Mouse (Mus musculus): ENCODE data around the gene 2610528A11Rik.
"Not testable (repeated sequence)": the region's sequence is repeated elsewhere in the genome, so short reads cannot be mapped to it uniquely, and the experiment has no call there.

The 2610528A11Rik gene

DNA sequence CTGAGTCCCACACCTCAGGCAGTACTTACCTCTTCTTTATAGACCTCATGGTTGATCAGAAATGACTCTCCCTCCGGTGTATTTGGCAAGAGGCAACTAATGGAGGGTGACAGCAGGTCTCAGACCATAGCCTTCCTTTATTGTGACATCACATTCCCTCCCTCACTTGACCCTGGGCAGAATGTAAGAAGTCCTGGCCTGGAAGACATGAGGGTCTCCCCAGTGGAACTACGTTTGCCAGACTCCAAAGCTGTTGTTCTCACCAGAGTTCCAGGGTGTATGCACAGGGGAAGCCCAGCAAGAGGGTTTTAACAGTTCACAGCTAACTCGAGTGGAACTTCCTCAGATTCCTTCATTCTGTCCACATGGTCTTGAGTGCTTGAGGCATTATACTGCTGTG, at the start of gene 2610528A11Rik:
Gene 2610528A11Rik, minus strand, starts transcription at position 101 of the 400 bp plus-strand sequence.
- DNase-seq (ENCODE audit: low read depth, low spot score): no peak

DNA sequence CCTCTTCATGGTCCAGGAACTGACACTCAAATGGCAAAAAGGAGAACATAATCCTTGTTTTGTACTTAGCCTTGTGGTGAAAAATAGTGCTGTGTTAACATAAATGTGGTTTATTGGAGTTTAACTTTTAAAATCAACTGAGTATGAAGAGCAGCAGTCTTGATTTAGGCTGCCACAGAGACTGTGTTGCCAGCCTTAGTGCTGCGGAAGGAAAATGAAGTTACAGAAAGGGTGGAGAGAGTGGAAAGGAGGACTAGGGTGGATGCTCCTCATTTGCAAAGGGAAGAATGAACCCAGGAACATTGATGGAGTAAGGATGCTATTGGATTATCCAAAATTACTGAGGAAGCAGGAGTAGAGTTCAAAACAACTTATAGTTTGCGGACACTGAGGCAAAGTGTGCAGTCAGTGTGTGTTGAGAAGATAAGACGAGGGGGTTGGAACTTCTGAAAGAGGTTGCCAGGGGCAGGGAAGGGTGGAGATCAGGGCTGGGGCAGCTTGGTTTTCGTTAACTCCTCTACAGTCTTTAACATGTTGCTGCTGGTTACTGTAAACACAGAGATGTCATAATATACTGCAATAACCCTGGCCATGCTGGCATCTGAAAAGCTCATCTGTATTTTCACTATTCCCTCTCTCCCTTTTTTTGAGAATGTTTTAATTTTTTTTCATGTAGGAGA, 49.6 kb upstream of the 2610528A11Rik start:
- DNase-seq (ENCODE audit: low read depth, low spot score): no peak

DNA sequence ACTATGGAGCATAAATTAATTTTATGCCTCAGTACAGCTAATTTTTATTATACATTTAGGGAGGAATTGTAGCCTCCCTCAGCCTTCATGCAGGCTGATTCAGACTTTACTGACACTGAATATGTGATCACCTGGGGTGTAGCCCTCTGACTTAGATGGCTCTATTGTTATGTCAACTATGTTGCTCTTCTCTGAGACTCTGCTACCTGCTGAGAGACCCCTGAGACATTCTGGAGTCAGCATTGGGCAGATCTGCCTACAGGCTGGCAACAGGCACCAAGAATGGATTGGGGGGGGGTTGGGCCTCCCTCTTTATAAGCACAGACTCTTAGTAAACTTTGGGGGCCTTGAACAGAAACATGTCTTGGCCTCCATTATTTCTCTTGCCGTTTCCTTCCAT, 40.6 kb upstream of the 2610528A11Rik start:
- DNase-seq (ENCODE audit: low read depth, low spot score): no peak

GRCm38 (mm10) chr14:37139051-37139710, 25.4 kb upstream of the 2610528A11Rik start:
- peak; percentile 71 for DNase-seq (ENCODE audit: low read depth, low spot score)

DNA sequence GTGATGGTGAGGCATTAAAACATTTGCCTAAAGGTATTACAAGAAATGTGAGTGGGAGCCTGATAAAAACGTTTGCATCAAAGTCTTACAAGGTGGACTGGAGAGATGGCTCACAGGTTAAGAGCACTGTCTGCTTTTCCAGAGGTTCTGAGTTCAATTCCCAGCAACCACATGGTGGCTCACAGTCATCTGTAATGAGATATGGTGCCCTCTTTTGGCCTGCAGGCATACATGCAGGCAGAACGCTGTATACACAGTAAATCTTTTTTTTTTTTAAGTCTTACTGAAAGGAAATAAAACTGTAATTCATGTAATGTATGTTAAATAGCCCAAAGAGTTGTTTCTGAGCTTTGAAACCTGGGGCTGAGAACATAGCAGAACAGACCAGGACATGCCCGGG, 23.8 kb upstream of the 2610528A11Rik start:
- DNase-seq (ENCODE audit: low read depth, low spot score): not testable (repeated sequence)

GRCm38 (mm10) chr14:37136110-37136509, 22.3 kb upstream of the 2610528A11Rik start:
- DNase-seq (ENCODE audit: low read depth, low spot score): peak; percentile 74

DNA sequence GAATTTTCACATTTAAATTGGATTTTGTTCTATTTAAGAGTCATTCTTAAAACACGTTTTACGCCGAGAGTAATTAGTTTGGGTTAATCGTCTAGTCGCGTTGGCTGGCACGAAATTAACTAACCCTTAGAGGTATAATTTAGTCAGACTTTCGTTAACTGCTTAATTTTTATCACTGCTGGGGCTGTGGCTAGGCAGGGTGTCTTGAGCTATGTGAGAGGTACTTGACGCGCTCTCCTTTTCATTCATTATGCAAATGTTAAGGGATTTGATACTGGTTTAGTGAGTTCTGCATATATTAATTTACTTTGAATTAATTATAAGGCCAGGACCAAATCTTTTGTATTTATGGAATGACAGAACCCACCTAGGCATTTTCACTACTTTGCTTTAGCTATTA, 21.8 kb upstream of the 2610528A11Rik start:
- peak; percentile 76 for DNase-seq (ENCODE audit: low read depth, low spot score)

- peak; percentile 99 for DNase-seq (ENCODE audit: low read depth, low spot score)
These were observed 21.3 kb upstream of the 2610528A11Rik start, which contains the start of gene Ghitm for GRCm38 (mm10) chr14:37135127-37135593. Gene Ghitm (minus strand): TSS chr14:37135272.

DNA sequence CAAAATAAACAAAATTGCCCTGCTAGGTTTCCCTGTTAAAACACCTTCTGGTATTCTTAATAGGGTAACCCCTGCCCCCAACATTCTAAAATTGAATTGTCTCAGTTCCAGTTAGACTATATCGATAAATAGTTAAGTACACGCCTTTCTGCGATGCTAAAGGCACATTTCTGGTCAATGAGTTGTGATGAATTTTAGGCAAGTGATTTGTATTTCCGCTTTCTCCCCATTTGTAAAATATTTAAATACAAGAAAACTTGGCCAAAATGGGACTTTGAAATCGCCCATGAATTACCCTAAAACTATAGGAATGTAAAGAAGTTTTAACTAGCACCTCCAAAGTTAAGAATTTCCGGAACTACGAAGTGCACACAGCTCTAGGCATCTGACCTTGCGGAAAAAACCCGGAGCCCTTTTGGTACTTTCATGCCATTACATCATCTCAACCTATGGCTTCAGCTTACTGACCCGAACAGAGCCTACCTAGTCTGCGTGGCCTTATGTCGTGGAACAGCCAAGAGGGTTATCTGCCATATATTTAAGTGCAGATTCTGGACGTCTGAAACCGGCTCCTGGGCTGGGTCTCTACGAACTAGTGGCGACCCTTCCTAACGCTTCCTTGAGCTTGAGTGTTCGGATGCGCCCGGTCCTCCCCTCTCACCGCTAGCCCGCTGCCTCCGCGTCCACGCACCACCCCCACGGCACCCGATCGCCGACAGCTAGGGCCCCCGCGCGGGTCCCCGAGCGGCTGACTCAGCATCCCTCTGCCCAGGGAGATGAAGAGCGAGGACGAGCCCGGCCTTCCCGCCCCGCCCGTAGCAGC, 20.7 kb upstream of the 2610528A11Rik start:
- peak; percentile 73 for DNase-seq (ENCODE audit: low read depth, low spot score)

GRCm38 (mm10) chr14:37127652-37128051, 13.8 kb upstream of the 2610528A11Rik start:
- peak; percentile 50 for DNase-seq (ENCODE audit: low read depth, low spot score)

DNA sequence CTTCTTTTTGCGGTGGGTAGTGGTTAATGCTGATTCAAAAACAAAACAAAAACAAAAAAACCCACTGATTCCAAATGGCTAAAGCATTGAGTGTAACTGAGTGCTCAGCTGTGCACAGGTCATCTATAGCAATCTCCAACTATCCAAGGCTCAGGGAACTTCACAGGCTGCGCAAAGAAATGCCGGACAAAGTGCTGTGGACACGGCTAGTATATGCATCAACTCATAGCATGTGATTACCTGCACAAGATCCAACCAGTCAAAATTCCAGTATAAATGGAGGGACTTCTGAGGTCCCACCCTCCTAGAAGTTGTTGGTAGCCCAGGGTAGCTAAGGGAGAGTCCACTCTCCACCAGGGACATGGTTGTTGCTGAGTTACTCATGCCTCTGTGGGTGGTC, 5.4 kb upstream of the 2610528A11Rik start:
- no peak for DNase-seq (ENCODE audit: low read depth, low spot score)

GRCm38 (mm10) chr14:37112931-37113330, 891 bp downstream of the 2610528A11Rik start:
- no peak for DNase-seq (ENCODE audit: low read depth, low spot score)

GRCm38 (mm10) chr14:37111371-37111770, 2.5 kb downstream of the 2610528A11Rik start:
- DNase-seq (ENCODE audit: low read depth, low spot score): no peak

- DNase-seq (ENCODE audit: low read depth, low spot score): no peak
These were observed 3.4 kb downstream of the 2610528A11Rik start for GRCm38 (mm10) chr14:37110456-37110855.

DNA sequence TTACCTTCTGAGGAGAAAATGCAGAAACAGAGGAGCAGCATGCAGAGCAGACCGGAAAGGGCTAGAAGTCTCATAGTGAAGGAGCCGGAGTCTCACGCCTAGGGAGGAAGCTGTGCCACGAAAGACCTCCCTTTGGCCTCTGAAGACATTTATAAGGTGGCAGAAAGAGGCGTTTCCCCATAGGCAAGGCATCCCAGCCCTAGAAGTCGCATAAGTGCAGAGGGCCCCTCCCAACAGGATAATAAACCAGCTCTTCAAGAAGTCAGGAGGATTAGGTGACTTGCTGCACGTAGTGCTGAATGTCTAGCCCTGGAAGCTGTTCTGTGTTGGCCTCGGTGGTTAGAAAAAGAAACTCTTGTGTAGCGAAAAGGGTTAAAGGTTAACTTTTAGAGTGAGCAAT, 3.8 kb downstream of the 2610528A11Rik start:
- no peak for DNase-seq (ENCODE audit: low read depth, low spot score)

DNA sequence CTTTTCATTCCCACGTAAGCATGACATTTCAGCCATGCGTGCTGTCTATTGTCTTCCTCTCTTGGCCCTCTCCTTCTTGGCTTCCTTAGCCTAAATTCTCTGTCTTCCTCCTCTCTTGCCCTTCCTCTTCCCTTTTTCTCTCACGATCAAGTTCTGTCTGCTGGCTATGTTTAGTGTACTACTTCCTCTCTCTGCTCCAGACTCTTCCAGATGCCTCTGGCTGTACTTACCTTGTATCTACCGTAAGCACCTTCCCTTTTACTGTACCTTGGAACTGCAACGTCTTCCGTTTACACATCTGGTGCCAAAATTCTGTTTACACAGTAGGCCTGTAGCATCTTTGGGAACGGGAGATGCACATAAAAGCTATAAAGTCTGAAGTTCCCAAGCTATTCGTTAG, 4.4 kb downstream of the 2610528A11Rik start:
- DNase-seq (ENCODE audit: low read depth, low spot score): no peak

DNA sequence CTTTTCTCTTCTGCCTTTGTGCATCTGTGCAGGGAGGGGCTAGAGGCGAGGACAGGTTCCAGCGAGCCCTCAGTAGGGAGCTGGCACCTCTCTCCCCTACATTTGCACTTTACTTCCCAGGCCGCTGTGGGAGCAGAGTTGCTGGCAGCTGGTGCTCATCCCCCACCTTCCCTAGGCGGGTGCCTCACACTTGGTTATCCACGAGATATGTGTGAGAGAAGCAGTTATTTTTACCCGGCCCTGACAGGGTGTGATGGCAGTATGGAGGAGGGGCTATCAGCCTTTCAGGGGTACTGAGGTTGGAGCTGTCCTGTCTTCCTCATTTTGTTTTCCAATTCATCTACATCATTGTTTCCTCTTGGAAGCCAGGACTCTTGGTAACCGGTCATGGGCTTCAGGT, 8.0 kb downstream of the 2610528A11Rik start:
- no peak for DNase-seq (ENCODE audit: low read depth, low spot score)

GRCm38 (mm10) chr14:37104747-37105146, 9.1 kb downstream of the 2610528A11Rik start:
- DNase-seq (ENCODE audit: low read depth, low spot score): no peak

DNA sequence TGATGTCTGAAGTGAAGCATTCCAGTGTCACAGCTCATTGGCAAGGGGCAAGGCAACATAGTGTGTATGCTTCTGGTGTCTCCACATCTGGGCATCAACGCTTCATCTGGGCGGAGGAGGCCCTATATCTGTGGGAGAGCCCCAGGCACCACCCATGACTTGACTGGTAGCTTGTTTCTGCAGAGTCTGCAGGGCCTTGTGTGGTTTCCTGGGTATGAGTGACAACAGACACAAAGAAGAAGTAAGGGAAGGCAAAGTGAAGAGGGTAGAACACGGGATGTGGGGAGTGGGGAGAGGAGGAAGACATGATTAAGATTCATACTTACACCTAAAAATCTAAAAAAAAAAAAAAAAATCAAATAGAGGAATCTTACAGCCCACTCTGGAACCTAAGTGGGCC, 11.3 kb downstream of the 2610528A11Rik start:
- no peak for DNase-seq (ENCODE audit: low read depth, low spot score)

DNA sequence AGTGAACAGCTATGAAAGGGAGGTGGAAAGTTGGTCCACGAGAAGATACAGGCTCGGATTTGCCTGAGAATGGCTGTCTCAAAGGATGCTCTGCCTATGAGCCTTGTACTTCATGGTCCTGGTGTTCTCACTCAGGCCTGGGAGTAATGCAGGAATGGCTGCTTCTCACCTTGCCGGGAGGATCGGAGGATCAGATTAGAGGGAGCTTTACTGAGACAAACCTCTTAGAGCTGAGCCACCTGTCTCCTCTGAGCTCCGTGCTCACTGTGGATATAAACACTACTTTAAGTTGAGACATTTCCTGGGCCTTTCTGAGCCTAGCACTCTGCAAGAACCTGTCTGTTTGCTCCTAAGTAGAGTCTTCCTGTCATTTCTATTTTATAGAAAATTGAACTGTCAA, 12.3 kb downstream of the 2610528A11Rik start:
- no peak for DNase-seq (ENCODE audit: low read depth, low spot score)

DNA sequence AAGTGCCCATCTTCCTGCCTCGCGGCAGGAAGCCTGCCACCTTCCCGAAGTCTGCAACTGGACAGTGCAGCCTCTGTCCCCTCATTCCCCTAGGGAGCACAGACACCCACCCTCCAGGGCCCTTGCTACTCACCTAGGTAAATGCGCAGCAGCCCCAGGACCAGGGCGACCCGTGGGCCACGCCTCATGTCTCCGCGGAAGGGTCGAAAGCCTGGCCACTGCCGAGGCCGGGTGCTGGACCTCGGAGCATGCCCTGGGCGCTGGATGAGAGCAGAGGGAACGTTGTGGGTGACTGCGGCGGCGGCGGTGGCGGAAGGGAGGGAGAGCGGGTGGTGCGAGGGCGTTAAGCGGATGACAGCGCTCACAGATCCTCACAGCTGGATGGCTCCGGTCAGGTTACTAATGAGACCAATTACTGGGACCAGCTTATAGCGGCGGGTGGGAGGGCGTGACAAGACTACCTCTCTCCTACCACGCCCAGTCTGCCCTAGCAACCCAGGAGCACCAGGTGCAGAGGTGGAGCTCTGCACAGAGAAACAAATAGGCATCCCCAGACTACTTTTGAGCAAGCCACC, 15.8 kb downstream of the 2610528A11Rik start, which contains the start of gene Cdhr1:
Gene Cdhr1, minus strand, starts transcription at position 392 of the 575 bp plus-strand sequence.
- no peak for DNase-seq (ENCODE audit: low read depth, low spot score)

DNA sequence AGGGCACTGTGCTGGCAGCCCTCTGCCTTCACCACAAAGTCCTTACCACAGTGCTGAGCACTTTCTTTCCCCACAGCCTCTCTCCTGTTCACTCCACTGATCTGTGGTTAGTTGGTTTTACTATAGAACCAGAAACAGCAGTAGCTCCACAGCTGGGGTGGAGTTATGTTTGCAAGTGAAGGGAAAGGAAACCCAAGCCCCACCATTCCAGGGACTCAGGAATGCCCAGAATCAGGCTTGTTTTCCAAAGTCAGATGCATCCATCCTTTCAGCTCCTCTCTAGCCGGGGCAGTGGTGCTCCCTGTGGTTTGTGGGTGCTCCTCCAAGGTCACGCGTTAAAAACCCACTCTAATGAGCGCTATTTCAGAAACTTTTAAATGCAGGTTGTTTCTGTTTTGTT, 18.3 kb downstream of the 2610528A11Rik start:
- no peak for DNase-seq (ENCODE audit: low read depth, low spot score)
